In genomic region chr6:4421466-4421865, GRCm38 (mm10) we compare ENCODE assay signal across 9 mouse cellular contexts.
"Had no signal": no experiment of that assay in that cellular context is flagged by ENCODE, and none has a peak within 500 bp of the region (broad histone marks: within the 10 kb centered on the region; RNA-seq: fewer than 3 reads in every experiment).

No protein-coding gene starts in this region.

- DNase-seq: liver, postnatal 0 days; lung, adult 2 months; lung, postnatal 14 days; lung, postnatal 36 days; midbrain, embryonic 14.5 days; right cerebral cortex, postnatal 14 days; thymus, adult 2 months; thymus, postnatal 25 days; thymus, postnatal 4 days had no signal
